13 mouse cellular contexts compared by ENCODE assay signal in genomic region chr1:167692683-167693045, GRCm38 (mm10). TPM values are rescaled to one million over a fixed set of nuclear protein-coding genes. Genes with fewer than 3 reads are reported as not detected.
DNase-seq lines count a peak whose midpoint lies in the region; ATAC-seq and TF ChIP-seq lines count a peak whose summit lies in the region.
"Had no signal": no experiment of that assay in that cellular context is flagged by ENCODE, and none has a peak within 500 bp of the region (broad histone marks: within the 10 kb centered on the region; RNA-seq: fewer than 3 reads in every experiment).

No protein-coding gene starts in this region.

- no peak for ATAC-seq in forebrain, embryonic 11.5 days (replicated peaks; ENCODE audit: low FRiP score)
- no peak for ATAC-seq in forebrain, embryonic 15.5 days (replicated peaks)
- 0 out of 2 replicates have a peak, but pooled peaks have one; percentile 9 for ATAC-seq in G1E (ENCODE audit: extremely low read depth, insufficient number of reproducible peaks, low FRiP score, poor library complexity, severe bottlenecking)
- no peak for ATAC-seq in forebrain, embryonic 14.5 days
- no peak for ATAC-seq in midbrain, embryonic 12.5 days (ENCODE audit: low FRiP score, low read depth)
- ATAC-seq: liver, embryonic 12.5 days had no signal

- no peak for DNase-seq in forebrain, embryonic 11.5 days (ENCODE audit: low spot score)
- DNase-seq in G1E (ENCODE audit: low spot score), result no peak
- DNase-seq in forebrain, embryonic 14.5 days (ENCODE audit: low spot score), result no peak
- no peak for DNase-seq in left cerebral cortex, adult 9 months (ENCODE audit: low spot score in 2 of 2)
- DNase-seq in frontal cortex, postnatal 14 days (ENCODE audit: low spot score in 2 of 2), result no peak
- DNase-seq in testis, postnatal 10 days (ENCODE audit: low spot score), result no peak

- H3K4me1 ChIP-seq in forebrain, embryonic 11.5 days (replicated peaks; ENCODE audit: control insufficient read depth, insufficient read depth, low read length), result peaks cover 9% of the 10 kb centered on the region
- H3K4me1 ChIP-seq in forebrain, embryonic 15.5 days, result peaks cover 30% of the 10 kb centered on the region
- H3K4me1 ChIP-seq in G1E (ENCODE audit: insufficient read depth, low read depth, low read length), result no peaks in the 10 kb centered on the region
- peaks cover 13% of the 10 kb centered on the region for H3K4me1 ChIP-seq in forebrain, embryonic 14.5 days (ENCODE audit: control insufficient read depth, insufficient read depth, low read length)
- peaks cover 26% of the 10 kb centered on the region for H3K4me1 ChIP-seq in midbrain, embryonic 12.5 days
- H3K4me1 ChIP-seq: liver, embryonic 12.5 days had no signal

- no peak overlapping the region; the same call in 1 of the 2 replicates for H3K4me3 ChIP-seq in forebrain, embryonic 11.5 days (ENCODE audit: low read depth, low read length)
- H3K4me3 ChIP-seq in forebrain, embryonic 15.5 days, result no peak overlapping the region
- H3K4me3 ChIP-seq in G1E (ENCODE audit: low read depth, low read length), result no peak overlapping the region
- H3K4me3 ChIP-seq in forebrain, embryonic 14.5 days (ENCODE audit: low read depth, low read length), result 0 out of 2 replicates have a peak overlapping the region, but pooled peaks have one; percentile 13
- peak overlapping the region; percentile 52 for H3K4me3 ChIP-seq in midbrain, embryonic 12.5 days
- H3K4me3 ChIP-seq: liver, embryonic 12.5 days had no signal

- TF ChIP-seq CTCF in G1E (IDR thresholded peaks at IDR 0.05; ENCODE audit: low read depth, low read length), result no peak

- peak overlapping the region; percentile 26; the same call in 1 of the 2 replicates for H3K4me2 ChIP-seq in forebrain, embryonic 11.5 days (ENCODE audit: low read depth, low read length, severe bottlenecking)
- H3K4me2 ChIP-seq in forebrain, embryonic 15.5 days (replicated peaks), result no peak overlapping the region
- H3K4me2 ChIP-seq in forebrain, embryonic 14.5 days (ENCODE audit: low read length), result peak overlapping the region; percentile 28; the same call in 1 of the 2 replicates
- H3K4me2 ChIP-seq in midbrain, embryonic 12.5 days (replicated peaks), result peak overlapping the region; percentile 31

- no peak overlapping the region for H3K27ac ChIP-seq in forebrain, embryonic 11.5 days (ENCODE audit: low read depth, low read length)
- no peak overlapping the region for H3K27ac ChIP-seq in forebrain, embryonic 15.5 days (replicated peaks)
- no peak overlapping the region for H3K27ac ChIP-seq in forebrain, embryonic 14.5 days (ENCODE audit: low read depth, low read length)
- peak overlapping the region; percentile 67 for H3K27ac ChIP-seq in midbrain, embryonic 12.5 days (replicated peaks)
- H3K27ac ChIP-seq: embryonic facial prominence, embryonic 13.5 days; liver, embryonic 12.5 days; macrophage had no signal

- 2% methylated on average over 7 of the region's 7 CpGs for WGBS in forebrain, embryonic 11.5 days
- WGBS in forebrain, embryonic 15.5 days, result 1% methylated on average over 7 of the region's 7 CpGs
- under 1% methylated on average over 7 of the region's 7 CpGs for WGBS in forebrain, embryonic 14.5 days
- WGBS in midbrain, embryonic 12.5 days, result under 1% methylated on average over 7 of the region's 7 CpGs

- no peak overlapping the region for H3K9ac ChIP-seq in forebrain, embryonic 11.5 days (ENCODE audit: low read length)
- H3K9ac ChIP-seq in forebrain, embryonic 15.5 days (replicated peaks), result no peak overlapping the region
- H3K9ac ChIP-seq in forebrain, embryonic 14.5 days (ENCODE audit: low read length), result no peak overlapping the region
- H3K9ac ChIP-seq in midbrain, embryonic 12.5 days (replicated peaks), result 0 out of 2 replicates have a peak overlapping the region, but pooled peaks have one; percentile 49
- H3K9ac ChIP-seq: embryonic facial prominence, embryonic 13.5 days; liver, embryonic 12.5 days had no signal

- peaks cover 79% of the 10 kb centered on the region for H3K27me3 ChIP-seq in forebrain, embryonic 11.5 days (ENCODE audit: control insufficient read depth, insufficient read depth, low read length)
- H3K27me3 ChIP-seq in forebrain, embryonic 15.5 days, result peaks cover 78% of the 10 kb centered on the region
- H3K27me3 ChIP-seq in G1E (ENCODE audit: insufficient read depth, low read length), result no peaks in the 10 kb centered on the region
- H3K27me3 ChIP-seq in forebrain, embryonic 14.5 days (replicated peaks; ENCODE audit: control insufficient read depth, insufficient read depth, low read length), result peaks cover 85% of the 10 kb centered on the region
- peaks cover 90% of the 10 kb centered on the region for H3K27me3 ChIP-seq in midbrain, embryonic 12.5 days

- H3K36me3 ChIP-seq in forebrain, embryonic 11.5 days (ENCODE audit: control insufficient read depth, insufficient read depth, low read length), result no peaks in the 10 kb centered on the region
- H3K36me3 ChIP-seq in forebrain, embryonic 15.5 days, result no peaks in the 10 kb centered on the region
- H3K36me3 ChIP-seq in G1E (replicated peaks), result no peaks in the 10 kb centered on the region
- H3K36me3 ChIP-seq in forebrain, embryonic 14.5 days (ENCODE audit: control insufficient read depth, insufficient read depth, low read length), result no peaks in the 10 kb centered on the region
- H3K36me3 ChIP-seq in midbrain, embryonic 12.5 days, result no peaks in the 10 kb centered on the region
- H3K36me3 ChIP-seq: embryonic facial prominence, embryonic 13.5 days; liver, embryonic 12.5 days had no signal

- H3K9me3 ChIP-seq in forebrain, embryonic 11.5 days (ENCODE audit: control insufficient read depth, low read length), result no peaks in the 10 kb centered on the region
- H3K9me3 ChIP-seq in forebrain, embryonic 15.5 days, result no peaks in the 10 kb centered on the region
- H3K9me3 ChIP-seq in G1E (replicated peaks), result peaks cover 67% of the 10 kb centered on the region
- H3K9me3 ChIP-seq in forebrain, embryonic 14.5 days (replicated peaks; ENCODE audit: control insufficient read depth, low read length), result no peaks in the 10 kb centered on the region
- H3K9me3 ChIP-seq in midbrain, embryonic 12.5 days, result no peaks in the 10 kb centered on the region
- H3K9me3 ChIP-seq: embryonic facial prominence, embryonic 13.5 days; liver, embryonic 12.5 days had no signal

RNA-seq across cellular contexts. Expression of gene Lmx1a, which starts 3.6 kb away (rescaled TPM):
- polyA plus RNA-seq in forebrain, embryonic 11.5 days (2014; fragmentation: Nextera tagmentation; extraction: Ambion mirVana), result 7.1 and 8.4 TPM in 2 replicates
- polyA plus RNA-seq in forebrain, embryonic 15.5 days (2015; fragmentation: Nextera tagmentation; extraction: Ambion mirVana), result 2.6 and 3.7 TPM in 2 replicates
- not detected in 2 replicates for total RNA-seq in G1E (2014; fragmentation: Nextera tagmentation)
- 0.05 and 0.06 TPM in 2 replicates for total RNA-seq in G1E (2017)
- polyA plus RNA-seq in G1E (2012), result not detected in 2 replicates
- polyA plus RNA-seq in forebrain, embryonic 14.5 days (2014; fragmentation: Nextera tagmentation; extraction: Ambion mirVana), result 2.3 and 2.8 TPM in 2 replicates
- 15.6 and 19.5 TPM in 2 replicates for polyA plus RNA-seq in midbrain, embryonic 12.5 days (2016; fragmentation: Nextera tagmentation; extraction: Ambion mirVana)
- total RNA-seq: neutrophil, adult 5-6 weeks had no signal
- polyA plus RNA-seq: heart, embryonic 14.5 days; macrophage had no signal

Comparison
In these comparisons a context has a peak if more than half of its experiments do, and no peak if none do; other contexts are left out.
1. H3K4me3 ChIP-seq: peak in forebrain, embryonic 14.5 days (single experiment) and midbrain, embryonic 12.5 days (single experiment); none in forebrain, embryonic 11.5 days (single experiment), forebrain, embryonic 15.5 days (single experiment) and G1E (single experiment).